Mouse (Mus musculus) embryonic facial prominence, embryonic 10.5 days (tissue): Measurements from ENCODE around the gene Tbxa2r. TPM values are rescaled to one million over a fixed set of nuclear protein-coding genes. Genes with fewer than 3 reads are reported as not detected.
A peak's percentile ranks its signal among the peaks of the same experiment; 100 is the strongest.

Experiments used
- DNase-seq: peaks from one replicate; pipeline ENCODE4 v3.0.0-alpha.2; 2017; ENCODE audit warnings: low spot score
- H3K27ac ChIP-seq: fragments of 300-500 bp; sonication (generic); replicated peaks from 2 replicates; pipeline ENCODE4 v1.5.1; 2016; ENCODE audit warnings: mild to moderate bottlenecking
- H3K27me3 ChIP-seq: fragments of 300-500 bp; sonication (generic); replicated peaks from 2 replicates; pipeline ENCODE4 v1.6.1; 2016; ENCODE audit warnings: low read depth, mild to moderate bottlenecking; ENCODE audit not compliant: poor library complexity, severe bottlenecking
- H3K36me3 ChIP-seq: fragments of 300-500 bp; sonication (generic); replicated peaks from 2 replicates; pipeline ENCODE4 v1.6.1; 2016; ENCODE audit warnings: mild to moderate bottlenecking, moderate library complexity
- H3K4me1 ChIP-seq: fragments of 300-500 bp; sonication (generic); 2 replicates; pipeline ENCODE4 v1.6.1; 2016
- H3K4me3 ChIP-seq: fragments of 300-500 bp; sonication (generic); 2 replicates; pipeline ENCODE4 v1.5.1; 2016; ENCODE audit warnings: mild to moderate bottlenecking, moderate library complexity
- H3K9me3 ChIP-seq: fragments of 300-500 bp; sonication (generic); 2 replicates; pipeline ENCODE4 v1.6.1; 2016; ENCODE audit warnings: mild to moderate bottlenecking
- WGBS: fragments of 180-500 bp; shearing (Covaris S2); methylation state at CpG from one replicate; pipeline ENCODE4 v1.1.7; 2016; 5-methylcytosine and 5-hydroxymethylcytosine counted together
- polyA plus RNA-seq: library from polyadenylated mRNA; unstranded; fragments of >200 nt; fragmentation: Nextera tagmentation; extraction: Ambion mirVana; gene quantifications from 2 replicates; pipeline ENCODE4 v1.2.1, GENCODE M21; 2016

Tbxa2r gene
- polyA plus RNA-seq, 1 experiment from 2014 or later: 3.6 TPM

- Histone ChIP-seq H3K4me3 (0 out of 2 replicates have a peak overlapping the region, but pooled peaks have one; percentile 23), H3K27ac (peak overlapping the region; percentile 24; the same call in 1 of the 2 replicates), H3K9me3 (no peaks in the 10 kb centered on the region), H3K36me3 (peaks cover 69% of the 10 kb centered on the region), H3K4me1 (peaks cover 40% of the 10 kb centered on the region), H3K27me3 (peaks cover 19% of the 10 kb centered on the region)
- WGBS: 82% methylated on average over 6 of the region's 6 CpGs
- no peak for DNase-seq
These were observed 1.7 kb upstream of the Tbxa2r start for GRCm38 (mm10) chr10:81326858-81327257.

- no peak for DNase-seq
- H3K9me3 ChIP-seq: no peaks in the 10 kb centered on the region
- peaks cover 30% of the 10 kb centered on the region for H3K27me3 ChIP-seq
- H3K4me1 ChIP-seq: peaks cover 40% of the 10 kb centered on the region
- H3K36me3 ChIP-seq: peaks cover 60% of the 10 kb centered on the region
- peak overlapping the region; percentile 55 for H3K27ac ChIP-seq
- 26% methylated on average over 2 of the region's 2 CpGs for WGBS
- H3K4me3 ChIP-seq: peak overlapping the region; percentile 26; the same call in 1 of the 2 replicates
These were observed 572 bp upstream of the Tbxa2r start for GRCm38 (mm10) chr10:81327959-81328358.

DNA sequence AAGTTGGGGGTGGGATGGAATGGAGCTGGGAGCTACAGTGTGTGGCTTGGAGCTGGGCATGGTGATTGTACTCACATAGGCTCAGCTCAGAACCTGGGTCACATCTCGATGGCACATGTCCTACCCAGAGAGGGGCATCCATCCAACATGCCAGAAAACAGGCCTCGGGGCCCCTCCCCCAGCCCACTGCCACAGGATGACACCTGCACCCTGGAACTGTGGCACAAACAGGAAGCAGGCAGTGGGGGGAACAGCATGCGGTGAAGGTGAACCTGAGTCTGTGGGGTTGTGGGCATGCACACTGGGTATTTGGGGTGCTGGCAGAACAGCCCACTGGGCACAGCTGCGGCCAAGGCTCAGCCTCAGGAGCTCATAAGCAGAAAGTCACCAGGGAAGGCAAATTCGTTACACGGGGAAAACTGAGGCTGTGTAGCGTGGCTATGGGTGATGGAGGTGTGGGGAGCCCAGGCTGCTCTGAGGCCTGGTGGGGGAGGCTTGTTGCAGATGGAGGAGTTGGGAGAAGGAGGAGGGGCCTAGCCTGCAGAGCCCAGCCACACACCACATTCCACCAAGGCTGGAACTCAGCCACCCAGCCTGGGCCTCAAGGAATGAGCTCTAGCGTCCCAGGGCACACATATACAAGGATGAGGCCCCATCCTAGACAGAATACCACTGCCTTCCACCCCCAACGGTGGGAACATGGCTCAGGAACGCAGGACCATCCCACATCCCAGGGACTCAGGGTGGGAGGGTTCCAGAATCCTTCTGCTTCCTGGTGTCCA is 854 bp downstream of the Tbxa2r start:
- Histone ChIP-seq H3K4me3 (peak overlapping the region; percentile 26; the same call in 1 of the 2 replicates), H3K27me3 (peaks cover 45% of the 10 kb centered on the region), H3K27ac (peak overlapping the region; percentile 36), H3K9me3 (no peaks in the 10 kb centered on the region), H3K4me1 (peaks cover 42% of the 10 kb centered on the region), H3K36me3 (peaks cover 46% of the 10 kb centered on the region)
- DNase-seq: no peak
- 75% methylated on average over 10 of the region's 10 CpGs for WGBS

DNA sequence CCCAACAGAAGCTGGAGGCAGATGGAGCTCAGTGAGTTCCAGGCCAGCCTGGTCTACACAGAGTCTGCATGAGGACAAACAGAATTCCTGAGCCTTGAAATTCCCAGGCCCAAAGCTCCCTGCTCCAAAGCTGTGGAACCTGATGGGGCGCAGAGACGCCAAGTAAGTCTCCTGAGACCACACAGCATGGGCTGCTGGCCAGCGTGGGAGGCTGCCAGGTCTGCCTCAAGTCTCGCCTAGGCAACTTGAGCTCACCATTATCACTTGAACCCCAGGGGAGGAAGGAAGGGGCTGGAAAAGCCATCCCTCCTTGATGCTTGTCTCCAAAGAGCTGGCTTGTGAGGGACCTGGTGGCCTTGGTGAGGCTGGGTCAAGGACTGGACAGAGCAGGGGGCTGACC is 1.5 kb downstream of the Tbxa2r start:
- H3K36me3 ChIP-seq: peaks cover 40% of the 10 kb centered on the region
- 58% methylated on average over 4 of the region's 4 CpGs for WGBS
- no peaks in the 10 kb centered on the region for H3K9me3 ChIP-seq
- peaks cover 51% of the 10 kb centered on the region for H3K27me3 ChIP-seq
- peaks cover 48% of the 10 kb centered on the region for H3K4me1 ChIP-seq
- H3K4me3 ChIP-seq: no peak overlapping the region
- DNase-seq: no peak
- H3K27ac ChIP-seq: peak overlapping the region; percentile 36

DNA sequence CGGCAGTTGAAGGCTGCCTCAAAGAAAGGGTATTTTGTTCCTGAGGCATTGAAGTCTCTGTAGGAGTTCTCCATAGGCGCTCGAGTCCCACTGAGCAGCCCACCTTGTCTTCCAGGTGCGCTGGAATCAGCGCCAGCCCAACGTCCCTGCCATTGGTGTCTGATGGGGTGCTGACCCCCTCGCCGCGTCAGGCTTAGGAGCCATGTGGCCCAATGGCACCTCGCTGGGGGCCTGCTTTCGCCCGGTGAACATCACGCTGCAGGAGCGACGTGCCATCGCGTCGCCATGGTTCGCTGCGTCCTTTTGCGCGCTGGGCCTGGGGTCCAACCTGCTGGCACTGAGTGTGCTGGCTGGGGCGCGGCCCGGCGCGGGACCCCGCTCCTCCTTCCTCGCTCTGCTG is 3.7 kb downstream of the Tbxa2r start:
- Histone ChIP-seq H3K27me3 (peaks cover 73% of the 10 kb centered on the region), H3K36me3 (peaks cover 17% of the 10 kb centered on the region), H3K9me3 (no peaks in the 10 kb centered on the region), H3K4me1 (peaks cover 57% of the 10 kb centered on the region), H3K27ac (peak overlapping the region; percentile 73), H3K4me3 (peak overlapping the region; percentile 45)
- 14% methylated on average over 29 of the region's 29 CpGs for WGBS
- no peak for DNase-seq

- no peaks in the 10 kb centered on the region for H3K36me3 ChIP-seq
- no peaks in the 10 kb centered on the region for H3K9me3 ChIP-seq
- H3K27ac ChIP-seq: peak overlapping the region; percentile 81; the same call in 1 of the 2 replicates
- no peak overlapping the region for H3K4me3 ChIP-seq
- peaks cover 40% of the 10 kb centered on the region for H3K4me1 ChIP-seq
- peaks cover 89% of the 10 kb centered on the region for H3K27me3 ChIP-seq
- DNase-seq: no peak
- 59% methylated on average over 11 of the region's 11 CpGs for WGBS
These were observed 5.8 kb downstream of the Tbxa2r start for GRCm38 (mm10) chr10:81334324-81334723.

DNA sequence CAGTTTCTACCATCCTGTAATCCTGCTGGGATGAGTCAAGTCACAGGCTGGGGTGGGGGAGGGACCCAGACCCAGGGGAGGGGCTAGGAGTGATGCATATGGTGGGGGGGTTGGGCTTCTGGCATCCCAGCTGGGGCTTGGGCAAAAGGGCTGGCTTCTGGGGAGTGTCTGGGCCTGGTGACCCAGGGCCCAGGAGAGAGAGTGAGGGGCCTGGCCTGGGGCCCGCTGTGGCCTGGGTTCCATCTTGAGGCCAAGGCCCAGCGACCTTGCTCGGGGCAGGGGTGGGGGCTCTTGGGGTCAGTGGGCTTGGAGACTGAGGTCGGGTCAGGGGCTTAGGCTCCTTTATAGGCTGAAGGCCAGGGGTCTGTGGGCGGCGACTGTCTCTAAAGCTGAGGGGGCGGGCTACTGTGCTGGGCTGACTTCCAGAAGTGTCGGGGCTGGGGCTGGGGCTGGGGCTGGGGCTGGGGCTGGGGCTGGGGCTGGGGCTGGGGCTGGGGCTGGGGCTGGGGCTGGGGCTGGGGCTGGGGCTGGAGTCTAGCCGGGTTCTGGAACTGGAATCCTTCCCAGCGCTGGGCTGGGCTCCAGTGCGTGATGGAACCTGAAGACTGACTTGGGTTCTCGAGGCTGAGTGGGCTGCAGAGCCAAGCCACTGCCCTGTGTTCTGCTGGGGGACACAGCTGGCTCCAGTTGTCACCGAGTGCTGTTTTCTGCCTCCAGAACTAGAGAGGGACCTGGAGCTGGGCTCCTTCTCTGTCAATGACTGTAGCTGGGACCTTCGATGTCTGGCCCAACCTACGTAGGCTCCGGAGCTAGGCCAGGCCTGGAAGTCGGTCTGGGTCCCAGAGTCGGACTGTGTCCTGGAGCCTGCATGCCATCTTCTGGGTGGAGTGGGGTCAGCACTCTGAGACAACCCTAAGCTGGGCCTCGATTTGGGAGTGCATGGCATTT is 7.1 kb downstream of the Tbxa2r start:
- peak; percentile 62 for DNase-seq
- H3K4me1 ChIP-seq: peaks cover 39% of the 10 kb centered on the region
- no peaks in the 10 kb centered on the region for H3K36me3 ChIP-seq
- 37% methylated on average over 19 of the region's 19 CpGs for WGBS
- peak overlapping the region; percentile 33 for H3K4me3 ChIP-seq
- no peaks in the 10 kb centered on the region for H3K9me3 ChIP-seq
- peaks cover 88% of the 10 kb centered on the region for H3K27me3 ChIP-seq
- H3K27ac ChIP-seq: peak overlapping the region; percentile 81

- WGBS: 92% methylated on average over 4 of the region's 4 CpGs
- peaks cover 40% of the 10 kb centered on the region for H3K4me1 ChIP-seq
- H3K4me3 ChIP-seq: no peak overlapping the region
- H3K36me3 ChIP-seq: no peaks in the 10 kb centered on the region
- DNase-seq: no peak
- no peaks in the 10 kb centered on the region for H3K9me3 ChIP-seq
- no peak overlapping the region; the same call in 1 of the 2 replicates for H3K27ac ChIP-seq
- peaks cover 89% of the 10 kb centered on the region for H3K27me3 ChIP-seq
These were observed 8.0 kb downstream of the Tbxa2r start for GRCm38 (mm10) chr10:81336558-81336957.

DNA sequence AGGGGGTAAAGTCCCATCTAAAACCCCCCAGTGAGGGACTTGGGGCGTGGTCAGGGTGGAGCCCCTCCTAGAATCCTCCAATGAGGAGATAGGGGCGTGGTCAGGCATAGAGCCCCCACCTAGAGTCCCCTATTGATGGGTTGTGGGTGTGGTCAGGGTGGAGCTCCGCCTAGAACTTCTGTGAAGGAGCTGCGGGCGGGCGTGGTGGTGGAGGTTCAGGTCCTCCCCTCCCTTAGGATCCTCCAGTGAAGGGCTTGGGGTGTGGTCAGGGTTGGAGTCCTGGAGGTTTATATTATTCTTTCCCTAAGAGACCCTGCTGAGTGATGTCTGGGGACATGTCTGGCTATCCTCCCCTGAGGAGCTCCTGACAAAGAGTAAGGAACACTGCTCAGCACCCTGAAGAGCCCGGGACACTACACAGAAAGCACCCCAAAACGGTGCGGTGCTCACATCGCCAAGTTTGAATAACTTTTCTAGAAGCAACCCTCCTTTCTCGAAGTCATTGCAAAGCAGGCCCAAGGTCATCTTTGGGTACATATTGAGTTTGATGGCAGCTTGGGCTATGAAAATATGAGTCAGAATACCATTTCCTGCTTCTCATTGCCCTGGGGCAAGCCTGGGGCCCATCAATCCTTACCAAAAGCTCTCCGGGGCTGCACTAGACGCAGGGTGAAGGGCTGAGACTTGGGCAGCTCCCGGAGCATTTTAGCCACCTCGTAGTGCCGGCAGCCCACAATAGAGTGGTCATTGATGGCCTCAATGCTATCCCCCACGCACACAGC is 12.2 kb downstream of the Tbxa2r start:
- WGBS: 38% methylated on average over 17 of the region's 17 CpGs
- no peak for DNase-seq
- Histone ChIP-seq H3K9me3 (no peaks in the 10 kb centered on the region), H3K4me3 (no peak overlapping the region), H3K27ac (no peak overlapping the region), H3K36me3 (peaks cover 8% of the 10 kb centered on the region), H3K27me3 (peaks cover 89% of the 10 kb centered on the region), H3K4me1 (peaks cover 25% of the 10 kb centered on the region)

DNA sequence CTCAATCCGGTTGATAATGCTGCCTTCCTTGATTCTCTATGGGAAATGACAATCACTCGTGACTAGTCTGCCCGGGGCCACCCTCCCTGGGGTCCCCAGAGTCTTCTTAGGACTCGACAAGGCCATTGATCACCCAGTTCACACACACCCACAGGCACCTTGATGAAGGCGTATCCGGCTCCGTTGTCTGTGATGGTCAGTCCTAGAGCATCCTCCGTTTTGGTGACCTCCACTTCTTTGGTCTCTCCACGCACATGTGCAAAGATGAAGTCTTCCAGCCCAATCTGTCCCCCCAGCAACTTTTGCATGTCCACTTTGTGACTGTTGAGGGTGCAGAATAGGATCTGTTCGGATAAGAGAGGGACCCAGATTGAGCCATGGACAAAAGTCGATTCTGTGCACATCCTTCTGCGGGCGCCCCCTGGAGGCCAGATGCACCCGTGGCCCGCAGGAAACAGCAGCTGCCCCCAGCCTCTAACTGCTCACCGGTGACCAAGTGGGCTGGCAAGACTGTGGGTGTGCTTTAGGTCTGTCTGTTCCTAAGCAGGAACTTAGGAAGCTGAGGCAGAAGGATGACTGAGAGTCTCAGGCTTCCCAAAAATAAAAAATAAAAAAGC is 12.9 kb downstream of the Tbxa2r start:
- peaks cover 90% of the 10 kb centered on the region for H3K27me3 ChIP-seq
- 34% methylated on average over 16 of the region's 16 CpGs for WGBS
- DNase-seq: peak; percentile 81

DNA sequence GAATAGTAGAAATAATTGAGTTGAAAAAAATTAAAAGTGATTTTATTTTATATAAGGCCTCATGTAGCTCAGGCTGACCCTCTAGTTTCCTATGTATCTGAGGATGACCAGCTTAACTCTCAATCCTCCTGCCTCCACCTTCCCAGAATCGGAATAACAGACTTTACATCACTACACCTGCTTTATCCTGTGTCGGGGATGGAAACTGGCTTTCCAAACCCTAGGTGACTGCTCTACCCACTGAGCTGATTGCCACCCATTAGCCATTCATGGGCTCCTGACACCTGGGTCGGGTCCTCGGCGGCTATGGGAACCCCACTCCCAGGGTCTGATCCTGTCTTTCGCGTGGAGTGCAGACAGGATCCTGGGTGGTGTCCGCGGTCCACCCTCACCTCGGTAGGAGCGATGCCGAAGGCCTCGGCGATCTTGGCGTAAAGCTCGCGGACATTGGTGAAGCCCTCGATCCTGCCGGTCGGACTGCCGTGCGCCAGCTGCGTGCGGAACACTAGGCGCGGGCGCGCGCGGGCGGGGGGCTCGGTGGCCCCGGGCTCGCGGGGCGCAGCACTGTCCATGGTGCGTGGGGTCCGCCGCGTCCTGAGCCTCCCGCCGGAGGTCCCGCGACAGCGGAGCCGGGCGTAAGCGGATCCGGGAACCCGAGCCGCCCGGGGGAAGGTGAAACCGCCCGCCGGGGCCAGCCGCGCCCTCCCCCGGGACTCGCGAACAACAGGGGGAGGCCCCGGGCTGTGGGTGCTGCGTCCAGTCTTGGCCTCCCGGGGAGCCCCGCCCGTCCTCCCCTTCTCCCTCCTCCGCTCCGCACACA is 14.4 kb downstream of the Tbxa2r start, which contains the start of gene Gipc3:
TSS of gene Gipc3 (minus strand) at position 581 of the 820 bp plus-strand sequence.
- H3K27ac ChIP-seq: no peak within 1 kb of the TSS; the same call in 1 of the 2 replicates
- no peaks in the 10 kb centered on the region for H3K9me3 ChIP-seq
- WGBS: 7% methylated on average over 63 of the region's 67 CpGs
- peaks cover 36% of the 10 kb centered on the region for H3K4me1 ChIP-seq
- DNase-seq: no peak
- H3K4me3 ChIP-seq: peak within 1 kb of the TSS; percentile 59
- peaks cover 28% of the 10 kb centered on the region for H3K36me3 ChIP-seq
- peaks cover 90% of the 10 kb centered on the region for H3K27me3 ChIP-seq

More for the DNA sequence above, 12.9 kb downstream of the Tbxa2r start:
- Histone ChIP-seq H3K4me3 (no peak overlapping the region), H3K27ac (no peak overlapping the region), H3K36me3 (peaks cover 15% of the 10 kb centered on the region), H3K9me3 (no peaks in the 10 kb centered on the region), H3K4me1 (peaks cover 24% of the 10 kb centered on the region)
